In genomic region chr2:172755686-172756471, GRCm38 (mm10) we compare ENCODE assay signal across 19 mouse cellular contexts.
A peak's percentile ranks its signal among the peaks of the same experiment; 100 is the strongest.
DNase-seq lines count a peak whose midpoint lies in the region; ATAC-seq lines count a peak whose summit lies in the region.
"Had no signal": no experiment of that assay in that cellular context is flagged by ENCODE, and none has a peak within 500 bp of the region (broad histone marks: within the 10 kb centered on the region; RNA-seq: fewer than 3 reads in every experiment).

No protein-coding gene starts in this region.

- 0 out of 2 replicates have a peak overlapping the region, but pooled peaks have one; percentile 5 for H3K9ac ChIP-seq in hindbrain, embryonic 13.5 days
- no peak overlapping the region for H3K9ac ChIP-seq in hindbrain, embryonic 14.5 days
- H3K9ac ChIP-seq in midbrain, embryonic 14.5 days (replicated peaks; ENCODE audit: low read length), result no peak overlapping the region
- H3K9ac ChIP-seq in forebrain, embryonic 15.5 days (replicated peaks), result no peak overlapping the region
- H3K9ac ChIP-seq: hindbrain, embryonic 15.5 days; intestine, embryonic 15.5 days; kidney, embryonic 15.5 days; neural tube, embryonic 15.5 days had no signal

- H3K4me3 ChIP-seq in hindbrain, embryonic 13.5 days, result no peak overlapping the region
- H3K4me3 ChIP-seq in hindbrain, embryonic 14.5 days (replicated peaks; ENCODE audit: low read length), result no peak overlapping the region
- no peak overlapping the region for H3K4me3 ChIP-seq in midbrain, embryonic 14.5 days (replicated peaks; ENCODE audit: low read depth, low read length)
- H3K4me3 ChIP-seq in midbrain, embryonic 10.5 days, result no peak overlapping the region
- H3K4me3 ChIP-seq in forebrain, embryonic 15.5 days, result no peak overlapping the region
- H3K4me3 ChIP-seq: hindbrain, embryonic 15.5 days; intestine, embryonic 15.5 days; kidney, embryonic 15.5 days; megakaryocyte, embryonic 14.5 days; neural tube, embryonic 15.5 days had no signal

- DNase-seq in hindbrain, embryonic 14.5 days (ENCODE audit: low spot score), result no peak
- peak; percentile 32 for DNase-seq in midbrain, embryonic 14.5 days
- no peak for DNase-seq in midbrain, embryonic 10.5 days (ENCODE audit: low spot score)
- no peak for DNase-seq in cerebellum, adult 8-10 months
- DNase-seq in spleen, postnatal 14 days (ENCODE audit: low spot score in 2 of 2), result no peak
- DNase-seq: gastrocnemius, postnatal 36 days; kidney, postnatal 36 days; lung, adult 18-20 months; lung, postnatal 10 days; thymus, adult 2 months; thymus, postnatal 4 days had no signal

- no peaks in the 10 kb centered on the region for H3K36me3 ChIP-seq in hindbrain, embryonic 13.5 days
- H3K36me3 ChIP-seq in hindbrain, embryonic 14.5 days (replicated peaks; ENCODE audit: control insufficient read depth, insufficient read depth), result no peaks in the 10 kb centered on the region
- H3K36me3 ChIP-seq in midbrain, embryonic 14.5 days (ENCODE audit: control insufficient read depth, insufficient read depth, low read length), result no peaks in the 10 kb centered on the region
- no peaks in the 10 kb centered on the region for H3K36me3 ChIP-seq in midbrain, embryonic 10.5 days
- H3K36me3 ChIP-seq in forebrain, embryonic 15.5 days, result no peaks in the 10 kb centered on the region
- H3K36me3 ChIP-seq: hindbrain, embryonic 15.5 days; intestine, embryonic 15.5 days; kidney, embryonic 15.5 days; neural tube, embryonic 15.5 days had no signal

- H3K4me1 ChIP-seq in hindbrain, embryonic 13.5 days (replicated peaks), result peaks cover 28% of the 10 kb centered on the region
- H3K4me1 ChIP-seq in hindbrain, embryonic 14.5 days (replicated peaks; ENCODE audit: control insufficient read depth, insufficient read depth, low read length), result no peaks in the 10 kb centered on the region
- peaks cover 13% of the 10 kb centered on the region; the same call in 1 of the 2 replicates for H3K4me1 ChIP-seq in midbrain, embryonic 14.5 days (ENCODE audit: control insufficient read depth, insufficient read depth, low read length)
- peaks cover 40% of the 10 kb centered on the region for H3K4me1 ChIP-seq in midbrain, embryonic 10.5 days
- peaks cover 36% of the 10 kb centered on the region for H3K4me1 ChIP-seq in forebrain, embryonic 15.5 days
- H3K4me1 ChIP-seq: intestine, embryonic 15.5 days; megakaryocyte, embryonic 14.5 days had no signal

- no peak overlapping the region for H3K27ac ChIP-seq in hindbrain, embryonic 13.5 days
- no peak overlapping the region for H3K27ac ChIP-seq in hindbrain, embryonic 14.5 days
- H3K27ac ChIP-seq in midbrain, embryonic 14.5 days (replicated peaks; ENCODE audit: low read depth, low read length), result no peak overlapping the region
- no peak overlapping the region for H3K27ac ChIP-seq in midbrain, embryonic 10.5 days (replicated peaks)
- peak overlapping the region; percentile 77 for H3K27ac ChIP-seq in forebrain, embryonic 15.5 days (replicated peaks)
- H3K27ac ChIP-seq: hindbrain, embryonic 15.5 days; intestine, embryonic 15.5 days; kidney, embryonic 15.5 days; neural tube, embryonic 15.5 days had no signal

- no peak overlapping the region for H3K4me2 ChIP-seq in hindbrain, embryonic 13.5 days
- H3K4me2 ChIP-seq in hindbrain, embryonic 14.5 days (replicated peaks), result no peak overlapping the region
- no peak overlapping the region for H3K4me2 ChIP-seq in midbrain, embryonic 14.5 days (ENCODE audit: low read length)
- H3K4me2 ChIP-seq in forebrain, embryonic 15.5 days (replicated peaks), result peak overlapping the region; percentile 19
- H3K4me2 ChIP-seq: hindbrain, embryonic 15.5 days; intestine, embryonic 15.5 days; kidney, embryonic 15.5 days; neural tube, embryonic 15.5 days had no signal

- no peak for ATAC-seq in hindbrain, embryonic 13.5 days (ENCODE audit: low FRiP score)
- no peak for ATAC-seq in hindbrain, embryonic 14.5 days (ENCODE audit: low FRiP score)
- no peak for ATAC-seq in midbrain, embryonic 14.5 days (ENCODE audit: low FRiP score, low TSS enrichment)
- ATAC-seq in forebrain, embryonic 15.5 days (replicated peaks), result peak; percentile 53
- peak; percentile 88 for ATAC-seq in megakaryocyte-erythroid progenitor cell, adult 5-6 weeks (replicated peaks; ENCODE audit: low FRiP score, low TSS enrichment, poor library complexity, severe bottlenecking)
- ATAC-seq: intestine, embryonic 15.5 days had no signal

- peaks cover 98% of the 10 kb centered on the region for H3K27me3 ChIP-seq in hindbrain, embryonic 13.5 days
- H3K27me3 ChIP-seq in hindbrain, embryonic 14.5 days (ENCODE audit: control insufficient read depth, insufficient read depth, low read length), result peaks cover 92% of the 10 kb centered on the region
- peaks cover 68% of the 10 kb centered on the region for H3K27me3 ChIP-seq in midbrain, embryonic 14.5 days (ENCODE audit: control insufficient read depth, insufficient read depth, low read length)
- peaks cover 100% of the 10 kb centered on the region for H3K27me3 ChIP-seq in midbrain, embryonic 10.5 days (ENCODE audit: low read depth, poor library complexity, severe bottlenecking)
- no peaks in the 10 kb centered on the region; the same call in 1 of the 2 replicates for H3K27me3 ChIP-seq in forebrain, embryonic 15.5 days

- WGBS in hindbrain, embryonic 13.5 days, result 50% methylated on average over 15 of the region's 15 CpGs
- 51% methylated on average over 15 of the region's 15 CpGs for WGBS in hindbrain, embryonic 14.5 days
- 51% methylated on average over 15 of the region's 15 CpGs for WGBS in midbrain, embryonic 14.5 days
- WGBS in midbrain, embryonic 10.5 days, result 50% methylated on average over 15 of the region's 15 CpGs
- 41% methylated on average over 15 of the region's 15 CpGs for WGBS in forebrain, embryonic 15.5 days

- no peaks in the 10 kb centered on the region for H3K9me3 ChIP-seq in hindbrain, embryonic 13.5 days
- H3K9me3 ChIP-seq in hindbrain, embryonic 14.5 days (ENCODE audit: control insufficient read depth, low read length), result no peaks in the 10 kb centered on the region
- H3K9me3 ChIP-seq in midbrain, embryonic 14.5 days (ENCODE audit: control insufficient read depth, low read length), result no peaks in the 10 kb centered on the region
- H3K9me3 ChIP-seq in midbrain, embryonic 10.5 days (replicated peaks), result no peaks in the 10 kb centered on the region
- no peaks in the 10 kb centered on the region for H3K9me3 ChIP-seq in forebrain, embryonic 15.5 days
- H3K9me3 ChIP-seq: hindbrain, embryonic 15.5 days; intestine, embryonic 15.5 days; kidney, embryonic 15.5 days; megakaryocyte, embryonic 14.5 days; neural tube, embryonic 15.5 days had no signal

Comparison
In these comparisons a context has a peak if more than half of its experiments do, and no peak if none do; other contexts are left out.
1. ATAC-seq: peak in forebrain, embryonic 15.5 days (single experiment) and megakaryocyte-erythroid progenitor cell, adult 5-6 weeks (single experiment); none in hindbrain, embryonic 13.5 days (single experiment), hindbrain, embryonic 14.5 days (single experiment) and midbrain, embryonic 14.5 days (single experiment).